Comparison of ENCODE assay signal across 8 mouse cellular contexts in the genomic region with DNA sequence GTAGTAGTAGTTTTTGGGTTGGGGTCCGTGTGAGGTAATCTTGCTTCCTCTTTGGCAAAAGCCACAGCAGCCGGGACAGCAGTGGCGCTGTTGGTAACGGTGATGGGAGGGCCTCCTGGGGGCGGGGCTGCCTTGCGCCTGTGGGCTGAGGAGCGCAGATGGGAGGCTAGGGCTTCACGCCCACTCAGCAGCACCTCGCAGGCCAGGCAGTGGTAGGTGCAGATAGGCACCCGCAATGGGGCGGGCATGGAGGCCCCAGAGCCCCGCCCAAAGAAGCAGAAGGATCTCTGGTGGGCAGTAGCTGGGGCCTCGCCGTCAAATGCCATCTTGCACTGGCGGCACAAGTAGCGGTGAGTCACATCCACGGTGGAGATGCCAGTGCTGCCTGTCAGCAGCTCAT. TPM values are rescaled to one million over a fixed set of nuclear protein-coding genes. Genes with fewer than 3 reads are reported as not detected.
DNase-seq lines count a peak whose midpoint lies in the region; ATAC-seq and TF ChIP-seq lines count a peak whose summit lies in the region.

No protein-coding gene starts in this region.

- ATAC-seq in heart, embryonic 11.5 days (replicated peaks; ENCODE audit: insufficient number of reproducible peaks, low FRiP score, low TSS enrichment): peak; percentile 74
- ATAC-seq in G1E (ENCODE audit: extremely low read depth, insufficient number of reproducible peaks, low FRiP score, poor library complexity, severe bottlenecking): peak; percentile 76
- peak; percentile 74 to 90 for ATAC-seq in hematopoietic stem cell, adult 5-6 weeks (replicated peaks in 1 of 2; ENCODE audit: insufficient read depth in 1 of 2, low FRiP score in 2 of 2, low TSS enrichment in 1 of 2, low read depth in 1 of 2, poor library complexity in 2 of 2, severe bottlenecking in 2 of 2)

- H3K4me1 ChIP-seq in heart, embryonic 11.5 days (ENCODE audit: control insufficient read depth, insufficient read depth, low read length): peaks cover 14% of the 10 kb centered on the region
- H3K4me1 ChIP-seq in G1E (ENCODE audit: insufficient read depth, low read depth, low read length): peaks cover 45% of the 10 kb centered on the region

- H3K27ac ChIP-seq in heart, embryonic 11.5 days (ENCODE audit: low read depth, low read length): no peak overlapping the region

- H3K9me3 ChIP-seq in heart, embryonic 11.5 days (replicated peaks; ENCODE audit: control insufficient read depth, low read length): no peaks in the 10 kb centered on the region
- H3K9me3 ChIP-seq in G1E (replicated peaks): no peaks in the 10 kb centered on the region

- 0 out of 2 replicates have a peak overlapping the region, but pooled peaks have one; percentile 24 for H3K9ac ChIP-seq in heart, embryonic 11.5 days (ENCODE audit: low read depth, low read length)

- TF ChIP-seq CTCF in G1E (IDR thresholded peaks at IDR 0.05; ENCODE audit: low read depth, low read length): no peak

- peaks cover 26% of the 10 kb centered on the region for H3K27me3 ChIP-seq in heart, embryonic 11.5 days (ENCODE audit: control insufficient read depth, insufficient read depth, low read length)
- H3K27me3 ChIP-seq in G1E (ENCODE audit: insufficient read depth, low read length): peaks cover 12% of the 10 kb centered on the region; the same call in 1 of the 2 replicates

- H3K4me2 ChIP-seq in heart, embryonic 11.5 days: peak overlapping the region; percentile 58

- H3K36me3 ChIP-seq in heart, embryonic 11.5 days (ENCODE audit: control insufficient read depth, insufficient read depth, low read length): peaks cover 6% of the 10 kb centered on the region; the same call in 1 of the 2 replicates
- H3K36me3 ChIP-seq in G1E (replicated peaks): no peaks in the 10 kb centered on the region

- DNase-seq in heart, adult 18-20 months: no peak
- DNase-seq in G1E (ENCODE audit: low spot score): peak; percentile 92
- peak; percentile 83 to 88 for DNase-seq in cerebellum, postnatal 10 days
- DNase-seq in liver: peak; percentile 98
- peak; percentile 36 to 40 for DNase-seq in spleen, postnatal 36 days (ENCODE audit: low spot score in 2 of 2)
- DNase-seq in gastrocnemius, postnatal 25 days: no peak

- WGBS in heart, embryonic 11.5 days (ENCODE audit: insufficient replicate concordance): 7% methylated on average over 17 of the region's 17 CpGs

- H3K4me3 ChIP-seq in heart, embryonic 11.5 days (ENCODE audit: low read depth, low read length): peak overlapping the region; percentile 18; the same call in 1 of the 2 replicates
- peak overlapping the region; percentile 69; the same call in 1 of the 2 replicates for H3K4me3 ChIP-seq in G1E (ENCODE audit: low read depth, low read length)

RNA-seq across cellular contexts. Expression of gene Zfhx2, which starts 29.5 kb away (rescaled TPM):
- polyA plus RNA-seq in heart, embryonic 11.5 days (2014; fragmentation: Nextera tagmentation; extraction: Ambion mirVana): 2.9 and 3.1 TPM in 2 replicates
- total RNA-seq in heart, adult 18-20 months (2021): 1 to 10 TPM; 4.5 to 5.0 TPM
- total RNA-seq in G1E (2014; fragmentation: Nextera tagmentation): 7.9 and 8.6 TPM in 2 replicates
- total RNA-seq in G1E (2017): 1.5 and 1.9 TPM in 2 replicates
- 2.8 and 2.9 TPM in 2 replicates for polyA plus RNA-seq in G1E (2012)
- total RNA-seq in hematopoietic stem cell, adult 5-6 weeks (2017): 3.1 and 3.8 TPM in 2 replicates
- 1 to 10 TPM; 3.5 to 3.7 TPM for total RNA-seq in gastrocnemius, postnatal 25 days (2021)

RNA-seq across cellular contexts. Expression of gene Thtpa, which starts 32.0 kb away (rescaled TPM):
- 12.4 and 15.1 TPM in 2 replicates for polyA plus RNA-seq in heart, embryonic 11.5 days (2014; fragmentation: Nextera tagmentation; extraction: Ambion mirVana)
- total RNA-seq in heart, adult 18-20 months (2021): 10 to 100 TPM; 11.3 to 12.9 TPM
- total RNA-seq in G1E (2014; fragmentation: Nextera tagmentation) (15.2 and 17.1 TPM in 2 replicates), G1E (2017) (16.3 and 17.2 TPM in 2 replicates)
- polyA plus RNA-seq in G1E (2012): 2.6 and 3.7 TPM in 2 replicates
- total RNA-seq in hematopoietic stem cell, adult 5-6 weeks (2017): 9.0 and 17.9 TPM in 2 replicates
- total RNA-seq in gastrocnemius, postnatal 25 days (2021): 10 to 100 TPM; 10.5 to 11.1 TPM

RNA-seq across cellular contexts. Expression of gene Ap1g2, which starts 43.8 kb away (rescaled TPM):
- 9.1 and 11.4 TPM in 2 replicates for polyA plus RNA-seq in heart, embryonic 11.5 days (2014; fragmentation: Nextera tagmentation; extraction: Ambion mirVana)
- total RNA-seq in heart, adult 18-20 months (2021): 1 to 10 TPM; 3.3 to 8.3 TPM
- total RNA-seq in G1E (2014; fragmentation: Nextera tagmentation): 45.8 and 47.8 TPM in 2 replicates
- 17.1 and 31.8 TPM in 2 replicates for total RNA-seq in G1E (2017)
- 16.0 and 21.8 TPM in 2 replicates for polyA plus RNA-seq in G1E (2012)
- total RNA-seq in hematopoietic stem cell, adult 5-6 weeks (2017): 17.2 and 23.9 TPM in 2 replicates
- total RNA-seq in gastrocnemius, postnatal 25 days (2021): 1 to 10 TPM; 4.8 to 5.7 TPM

RNA-seq across cellular contexts. Expression of gene Ngdn, which starts 47.4 kb away (rescaled TPM):
- 60.3 and 62.1 TPM in 2 replicates for polyA plus RNA-seq in heart, embryonic 11.5 days (2014; fragmentation: Nextera tagmentation; extraction: Ambion mirVana)
- total RNA-seq in heart, adult 18-20 months (2021): 10 to 100 TPM; 27.7 to 31.1 TPM
- 55.2 and 64.8 TPM in 2 replicates for total RNA-seq in G1E (2014; fragmentation: Nextera tagmentation)
- total RNA-seq in G1E (2017): 62.0 and 78.3 TPM in 2 replicates
- polyA plus RNA-seq in G1E (2012): 31.7 and 41.4 TPM in 2 replicates
- 58.0 and 66.5 TPM in 2 replicates for total RNA-seq in hematopoietic stem cell, adult 5-6 weeks (2017)
- 10 to 100 TPM; 15.7 to 17.0 TPM for total RNA-seq in gastrocnemius, postnatal 25 days (2021)

RNA-seq across cellular contexts. Expression of gene Jph4, which starts 54.1 kb away (rescaled TPM):
- polyA plus RNA-seq in heart, embryonic 11.5 days (2014; fragmentation: Nextera tagmentation; extraction: Ambion mirVana): 0.31 and 0.59 TPM in 2 replicates
- under 1 TPM in 1 of 2 experiments, not detected in 1; 0.08 TPM for total RNA-seq in heart, adult 18-20 months (2021)
- total RNA-seq in G1E (2014; fragmentation: Nextera tagmentation) (not detected in 2 replicates), G1E (2017) (0.06 and 0.11 TPM in 2 replicates)
- not detected in 2 replicates for polyA plus RNA-seq in G1E (2012)
- total RNA-seq in hematopoietic stem cell, adult 5-6 weeks (2017): not detected in 2 replicates
- under 1 TPM; 0.28 to 0.35 TPM for total RNA-seq in gastrocnemius, postnatal 25 days (2021)

Comparison
In these comparisons a context has a peak if more than half of its experiments do, and no peak if none do; other contexts are left out.
1. DNase-seq: peak in G1E (single experiment), cerebellum, postnatal 10 days (2 of 2), liver (single experiment) and spleen, postnatal 36 days (2 of 2); none in heart, adult 18-20 months (0 of 2) and gastrocnemius, postnatal 25 days (single experiment).
2. Peak in every context shown above with its lines, with median percentiles within 50 percentile points of each other: ATAC-seq.